Mouse (Mus musculus): ENCODE results near the gene Sap30.

- TF ChIP-seq CTCF (IDR thresholded peaks at IDR 0.05; ENCODE audit: low read depth) (no peak), EP300 (IDR thresholded peaks at IDR 0.05; ENCODE audit: low read depth) (no peak)
Measured at GRCm38 (mm10) chr8:57498847-57499511, 11.3 kb upstream of the Sap30 start.

Measured in heart, postnatal 0 days (tissue).